Mouse (Mus musculus): Measurements from ENCODE around the gene Olfr651. TPM values are rescaled to one million over a fixed set of nuclear protein-coding genes. Genes with fewer than 3 reads are reported as not detected.
"Not testable (repeated sequence)": the region's sequence is repeated elsewhere in the genome, so short reads cannot be mapped to it uniquely, and the experiment has no call there.

Gene Olfr651
- polyA plus RNA-seq (2015; fragmentation: Nextera tagmentation; extraction: Ambion mirVana), result not detected in 2 replicates

DNA sequence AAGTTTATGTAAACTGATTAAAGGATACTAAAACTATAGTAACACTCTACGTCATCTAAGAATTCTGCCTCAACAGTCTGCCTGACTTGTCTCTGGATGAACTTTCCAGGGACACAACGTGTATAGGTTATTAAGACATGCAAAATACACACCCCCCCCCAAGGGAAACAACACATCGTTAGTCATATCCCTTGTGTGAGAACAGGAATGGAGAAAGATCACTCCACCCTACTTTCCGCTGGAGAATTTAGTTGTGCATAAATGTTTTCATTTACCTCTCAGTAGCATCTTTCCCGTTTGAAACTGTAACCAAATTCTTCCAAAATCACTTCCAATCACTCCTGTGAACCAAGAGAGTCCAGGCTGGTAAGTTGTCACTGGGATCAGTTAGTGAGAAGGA lies at the start of gene Olfr651:
Olfr651 (plus strand) TSS at position 301 of the 400 bp plus-strand sequence.
- 53% methylated on average over 5 of the region's 5 CpGs for WGBS (ENCODE audit: insufficient replicate concordance)

DNA sequence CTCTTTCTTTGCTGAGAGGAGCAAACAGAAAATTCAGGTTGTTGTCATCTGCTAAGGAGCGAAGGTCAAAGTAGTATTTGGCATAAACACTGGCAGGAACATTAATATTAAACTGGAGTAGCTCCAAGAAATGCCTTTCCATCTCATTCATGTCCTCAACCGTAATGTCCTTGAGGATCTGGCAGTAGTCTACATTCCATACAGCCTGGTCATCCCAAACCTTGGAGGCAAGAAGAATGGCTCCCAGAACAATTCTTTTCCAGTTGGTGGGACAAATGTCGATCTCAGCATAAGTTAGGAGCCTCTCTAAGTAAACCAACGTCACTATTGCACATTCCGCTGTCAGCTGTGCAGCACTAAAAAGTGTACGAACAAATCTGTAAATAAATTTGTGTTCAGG lies 48.7 kb upstream of the Olfr651 start:
- 65% methylated on average over 6 of the region's 6 CpGs for WGBS (ENCODE audit: insufficient replicate concordance)
- not testable (repeated sequence) for H3K36me3 ChIP-seq (replicated peaks); H3K27ac ChIP-seq (replicated peaks); H3K27me3 ChIP-seq; H3K9ac ChIP-seq; H3K9me3 ChIP-seq (replicated peaks); H3K4me1 ChIP-seq (replicated peaks); H3K4me2 ChIP-seq; H3K4me3 ChIP-seq (replicated peaks); ATAC-seq (ENCODE audit: insufficient read depth)

More for the DNA sequence above, at the start of gene Olfr651:
- H3K9me3 ChIP-seq (replicated peaks), result no peaks in the 10 kb centered on the region
- no peak within 1 kb of the TSS for H3K27ac ChIP-seq (replicated peaks)
- no peak for ATAC-seq (ENCODE audit: insufficient read depth)
- H3K36me3 ChIP-seq (replicated peaks), result no peaks in the 10 kb centered on the region
- H3K4me2 ChIP-seq, result no peak within 1 kb of the TSS
- no peaks in the 10 kb centered on the region for H3K27me3 ChIP-seq
- H3K9ac ChIP-seq, result no peak within 1 kb of the TSS
- H3K4me3 ChIP-seq (replicated peaks), result no peak within 1 kb of the TSS
- H3K4me1 ChIP-seq (replicated peaks), result no peaks in the 10 kb centered on the region

GRCm38 (mm10) chr7:104501589-104502371 lies 48.2 kb upstream of the Olfr651 start:
- Histone ChIP-seq H3K4me3 (replicated peaks) (peak overlapping the region; percentile 48), H3K36me3 (replicated peaks) (no peaks in the 10 kb centered on the region), H3K4me1 (replicated peaks) (no peaks in the 10 kb centered on the region), H3K9me3 (replicated peaks) (no peaks in the 10 kb centered on the region), H3K27me3 (peaks cover 8% of the 10 kb centered on the region), H3K4me2 (peak overlapping the region; percentile 56), H3K27ac (replicated peaks) (no peak overlapping the region), H3K9ac (no peak overlapping the region)
- peak; percentile 56 for ATAC-seq (ENCODE audit: insufficient read depth)
- WGBS (ENCODE audit: insufficient replicate concordance), result 3% methylated on average over 54 of the region's 59 CpGs

GRCm38 (mm10) chr7:104507421-104508065 lies 42.4 kb upstream of the Olfr651 start, which contains the start of gene Trim30d:
TSS of gene Trim30d (minus strand) at chr7:104507849.
- H3K9ac ChIP-seq; H3K4me1 ChIP-seq (replicated peaks); H3K27ac ChIP-seq (replicated peaks); H3K36me3 ChIP-seq (replicated peaks); H3K27me3 ChIP-seq; H3K9me3 ChIP-seq (replicated peaks); H3K4me3 ChIP-seq (replicated peaks): not testable (repeated sequence)
- peak within 1 kb of the TSS; percentile 15 for H3K4me2 ChIP-seq
- peak; percentile 52 for ATAC-seq (ENCODE audit: insufficient read depth)

GRCm38 (mm10) chr7:104552700-104553099 lies 2.8 kb downstream of the Olfr651 start:
- no peaks in the 10 kb centered on the region for H3K36me3 ChIP-seq (replicated peaks)
- H3K9me3 ChIP-seq (replicated peaks), result no peaks in the 10 kb centered on the region
- no peaks in the 10 kb centered on the region for H3K4me1 ChIP-seq (replicated peaks)
- H3K4me2 ChIP-seq, result no peak overlapping the region
- H3K4me3 ChIP-seq (replicated peaks), result no peak overlapping the region
- no peaks in the 10 kb centered on the region for H3K27me3 ChIP-seq
- 40% methylated on average over 1 of the region's 1 CpGs for WGBS (ENCODE audit: insufficient replicate concordance)
- H3K27ac ChIP-seq (replicated peaks), result no peak overlapping the region
- H3K9ac ChIP-seq, result no peak overlapping the region
- no peak for ATAC-seq (ENCODE audit: insufficient read depth)

DNA sequence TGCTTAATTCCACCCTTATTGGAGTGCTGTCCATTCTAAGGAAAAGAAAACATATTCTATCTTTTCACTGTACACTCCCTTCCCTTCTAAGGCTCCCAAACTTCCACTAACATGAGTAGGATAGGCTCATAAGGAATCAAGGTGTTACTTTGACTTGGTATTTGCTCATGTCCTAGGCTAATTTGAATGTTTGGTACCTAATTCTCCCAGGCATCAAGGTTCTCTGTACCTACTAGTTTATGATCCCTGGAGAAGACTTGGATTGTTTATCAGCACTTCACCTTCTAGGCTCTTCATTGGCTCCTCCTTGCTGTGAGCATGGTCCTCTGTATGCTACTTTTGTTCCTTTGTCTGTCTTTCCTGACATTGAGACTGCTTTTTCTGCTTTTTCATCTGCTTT lies 10.7 kb downstream of the Olfr651 start, which contains the start of gene Olfr652:
Olfr652 (plus strand) TSS at position 301 of the 400 bp plus-strand sequence.
- no peak for ATAC-seq (ENCODE audit: insufficient read depth)
- Histone ChIP-seq H3K36me3 (replicated peaks) (no peaks in the 10 kb centered on the region), H3K9me3 (replicated peaks) (no peaks in the 10 kb centered on the region), H3K4me3 (replicated peaks) (no peak within 1 kb of the TSS), H3K27me3 (no peaks in the 10 kb centered on the region), H3K4me1 (replicated peaks) (no peaks in the 10 kb centered on the region), H3K27ac (replicated peaks) (no peak within 1 kb of the TSS), H3K9ac (no peak within 1 kb of the TSS), H3K4me2 (no peak within 1 kb of the TSS)

DNA sequence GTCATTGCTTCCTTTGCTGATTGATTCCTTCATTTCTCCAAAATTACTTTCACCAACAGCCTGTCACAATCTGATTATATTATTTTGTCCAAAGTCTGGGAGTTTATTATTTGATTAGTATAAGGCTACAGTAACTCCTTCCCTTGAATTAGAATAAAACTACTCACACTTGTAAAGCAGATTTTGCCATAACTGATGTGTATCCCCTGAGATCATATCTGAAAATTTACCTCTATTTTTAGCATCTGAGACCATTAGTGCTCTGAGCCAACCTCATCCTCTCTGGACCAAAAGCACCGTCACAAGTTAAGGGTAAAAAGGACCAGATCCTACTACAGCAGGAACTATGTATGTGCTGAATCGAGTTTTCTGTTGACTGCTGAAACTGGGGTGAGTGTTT lies 27.1 kb downstream of the Olfr651 start, which contains the start of gene Olfr653:
Olfr653 (plus strand) TSS at position 301 of the 400 bp plus-strand sequence.
- no peaks in the 10 kb centered on the region for H3K9me3 ChIP-seq (replicated peaks)
- H3K9ac ChIP-seq, result no peak within 1 kb of the TSS
- no peaks in the 10 kb centered on the region for H3K4me1 ChIP-seq (replicated peaks)
- H3K27me3 ChIP-seq, result no peaks in the 10 kb centered on the region
- no peak for ATAC-seq (ENCODE audit: insufficient read depth)
- H3K4me3 ChIP-seq (replicated peaks), result no peak within 1 kb of the TSS
- no peaks in the 10 kb centered on the region for H3K36me3 ChIP-seq (replicated peaks)
- no peak within 1 kb of the TSS for H3K4me2 ChIP-seq
- WGBS (ENCODE audit: insufficient replicate concordance), result 44% methylated on average over 2 of the region's 2 CpGs
- no peak within 1 kb of the TSS for H3K27ac ChIP-seq (replicated peaks)

DNA sequence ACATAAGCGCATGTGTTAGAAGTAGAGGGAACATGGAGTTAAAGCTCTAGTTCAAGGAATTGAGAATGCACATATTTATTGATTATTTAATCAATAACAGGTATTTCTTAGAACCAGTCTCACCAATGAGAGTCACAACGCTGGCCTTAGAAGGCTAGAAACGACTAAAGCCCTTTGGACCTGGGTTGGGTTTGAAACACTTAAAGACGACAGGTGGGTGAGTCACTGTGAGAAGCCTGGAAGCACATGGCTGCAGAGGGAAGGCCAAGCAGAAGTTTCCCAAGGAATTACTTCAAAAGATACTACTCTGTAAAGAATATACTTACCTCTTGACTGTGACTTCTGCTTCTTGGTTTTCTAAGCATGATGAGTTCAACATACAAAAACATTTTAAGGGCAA lies 30.9 kb downstream of the Olfr651 start:
- no peak overlapping the region for H3K27ac ChIP-seq (replicated peaks)
- no peak overlapping the region for H3K4me2 ChIP-seq
- no peak for ATAC-seq (ENCODE audit: insufficient read depth)
- H3K9ac ChIP-seq, result no peak overlapping the region
- H3K4me3 ChIP-seq (replicated peaks), result no peak overlapping the region
- H3K4me1 ChIP-seq (replicated peaks), result no peaks in the 10 kb centered on the region
- no peaks in the 10 kb centered on the region for H3K36me3 ChIP-seq (replicated peaks)
- no peaks in the 10 kb centered on the region for H3K9me3 ChIP-seq (replicated peaks)
- H3K27me3 ChIP-seq, result no peaks in the 10 kb centered on the region
- 55% methylated on average over 4 of the region's 4 CpGs for WGBS (ENCODE audit: insufficient replicate concordance)

DNA sequence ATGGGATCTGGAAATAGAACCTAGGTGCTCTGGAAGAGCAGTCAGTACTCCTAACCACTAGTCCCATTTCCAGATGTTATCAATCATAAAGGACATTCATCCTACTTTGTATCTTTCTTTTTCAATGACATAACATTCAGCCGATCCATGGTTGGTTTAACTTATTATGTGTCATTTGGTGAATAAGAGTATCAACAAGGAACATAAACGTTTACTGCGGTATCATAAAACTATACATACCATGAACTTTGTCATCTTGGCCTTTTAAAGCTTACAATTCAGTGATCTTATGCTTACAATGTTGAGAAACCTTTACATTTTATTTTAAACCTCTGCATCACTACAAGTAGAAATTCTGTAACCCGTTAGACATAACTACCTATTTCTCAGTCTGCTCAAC lies 31.5 kb downstream of the Olfr651 start:
- Histone ChIP-seq H3K27me3 (no peaks in the 10 kb centered on the region), H3K4me3 (replicated peaks) (no peak overlapping the region), H3K4me2 (no peak overlapping the region), H3K9me3 (replicated peaks) (no peaks in the 10 kb centered on the region), H3K27ac (replicated peaks) (no peak overlapping the region), H3K9ac (no peak overlapping the region), H3K4me1 (replicated peaks) (no peaks in the 10 kb centered on the region), H3K36me3 (replicated peaks) (no peaks in the 10 kb centered on the region)
- WGBS (ENCODE audit: insufficient replicate concordance), result 67% methylated on average over 4 of the region's 4 CpGs
- no peak for ATAC-seq (ENCODE audit: insufficient read depth)

DNA sequence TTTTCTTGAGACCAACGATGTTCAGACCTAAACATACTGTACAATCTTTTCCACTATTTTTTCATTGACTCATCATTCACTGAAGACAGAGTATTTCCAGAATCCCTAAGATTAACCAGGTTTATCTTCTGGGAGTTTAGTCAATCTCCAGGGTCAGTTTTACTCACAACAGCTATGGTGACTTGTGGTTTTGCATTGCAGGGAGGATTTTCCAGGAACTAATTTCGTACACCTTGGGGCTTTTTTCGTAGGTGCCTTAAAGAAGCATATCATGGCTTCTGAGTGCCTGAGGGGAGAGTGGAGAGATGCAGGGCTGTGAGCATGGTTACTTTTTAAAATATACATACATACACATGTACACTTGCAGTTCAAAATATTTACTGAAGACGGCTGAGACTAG lies 36.8 kb downstream of the Olfr651 start, which contains the start of gene Olfr654:
Olfr654 (plus strand) TSS at position 301 of the 400 bp plus-strand sequence.
- no peaks in the 10 kb centered on the region for H3K9me3 ChIP-seq (replicated peaks)
- 54% methylated on average over 4 of the region's 4 CpGs for WGBS (ENCODE audit: insufficient replicate concordance)
- H3K9ac ChIP-seq, result no peak within 1 kb of the TSS
- no peaks in the 10 kb centered on the region for H3K36me3 ChIP-seq (replicated peaks)
- H3K4me1 ChIP-seq (replicated peaks), result no peaks in the 10 kb centered on the region
- no peaks in the 10 kb centered on the region for H3K27me3 ChIP-seq
- ATAC-seq (ENCODE audit: insufficient read depth), result no peak
- no peak within 1 kb of the TSS for H3K4me3 ChIP-seq (replicated peaks)
- no peak within 1 kb of the TSS for H3K27ac ChIP-seq (replicated peaks)
- H3K4me2 ChIP-seq, result no peak within 1 kb of the TSS

DNA sequence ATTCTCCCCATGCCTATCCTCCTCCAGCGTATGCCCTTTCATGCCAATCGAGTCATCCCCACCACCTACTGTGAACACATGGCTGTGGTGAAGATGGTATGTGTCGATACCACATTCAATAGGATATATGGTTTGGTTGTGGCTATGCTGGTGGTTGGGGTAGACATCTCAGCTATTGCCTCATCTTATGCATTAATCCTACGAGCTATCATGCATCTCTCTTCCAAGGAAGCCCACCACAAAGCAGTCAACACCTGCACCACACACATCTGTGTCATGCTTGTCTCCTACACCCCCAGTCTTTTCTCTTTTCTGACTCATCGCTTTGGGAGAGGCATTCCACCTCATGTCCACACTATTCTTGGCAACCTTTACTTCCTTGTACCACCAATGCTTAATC lies 38.3 kb downstream of the Olfr651 start:
- ATAC-seq (ENCODE audit: insufficient read depth), result no peak
- Histone ChIP-seq H3K27me3 (no peaks in the 10 kb centered on the region), H3K27ac (replicated peaks) (no peak overlapping the region), H3K4me1 (replicated peaks) (no peaks in the 10 kb centered on the region), H3K4me3 (replicated peaks) (no peak overlapping the region), H3K36me3 (replicated peaks) (no peaks in the 10 kb centered on the region), H3K9me3 (replicated peaks) (no peaks in the 10 kb centered on the region), H3K9ac (no peak overlapping the region), H3K4me2 (no peak overlapping the region)
- WGBS (ENCODE audit: insufficient replicate concordance), result 68% methylated on average over 5 of the region's 5 CpGs
